Mouse (Mus musculus): ENCODE data around the gene Cntn5.

DNA sequence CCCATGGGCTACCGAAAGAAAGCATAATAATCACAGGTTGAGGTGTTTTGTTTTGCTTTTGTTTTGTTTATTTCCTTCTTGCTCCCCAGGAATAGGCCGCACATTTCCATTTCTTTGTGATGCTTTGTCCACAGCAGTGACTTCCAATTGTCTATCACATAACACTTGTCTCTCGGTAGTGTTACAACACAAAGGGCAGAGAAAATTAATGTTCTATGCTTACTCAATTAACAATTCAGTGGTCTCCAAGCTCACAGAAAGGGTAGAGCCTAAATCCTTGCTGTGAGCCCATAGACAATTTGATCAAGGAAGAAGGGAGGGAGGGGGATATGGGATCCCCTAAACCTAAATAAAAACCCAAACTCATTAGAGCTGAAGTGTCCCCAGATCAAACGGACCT, 671.2 kb downstream of the Cntn5 start:
- TF ChIP-seq CTCF (IDR thresholded peaks at IDR 0.05; ENCODE audit: low read depth, low read length) (no peak), POLR2A (IDR thresholded peaks at IDR 0.05; ENCODE audit: borderline replicate concordance, low read depth, low read length) (no peak)

Data from bone marrow macrophage, adult 2 months (primary cell).